Mouse (Mus musculus): ENCODE measurements around the gene Cmpk1. TPM values are rescaled to one million over a fixed set of nuclear protein-coding genes. Genes with fewer than 3 reads are reported as not detected.

The Cmpk1 gene
- polyA plus RNA-seq, 1 experiment from 2014 or later = 199 TPM

- no peak for ATAC-seq (ENCODE audit: low read depth)
- 1% methylated on average over 35 of the region's 35 CpGs for WGBS
- Histone ChIP-seq H3K4me1 (replicated peaks) (peaks cover 27% of the 10 kb centered on the region), H3K27me3 (peaks cover 98% of the 10 kb centered on the region), H3K4me3 (no peak overlapping the region), H3K36me3 (no peaks in the 10 kb centered on the region), H3K27ac (replicated peaks) (no peak overlapping the region), H3K4me2 (no peak overlapping the region), H3K9ac (no peak overlapping the region), H3K9me3 (no peaks in the 10 kb centered on the region; the same call in 1 of the 2 replicates)
These were observed 74.1 kb downstream of the Cmpk1 start for GRCm38 (mm10) chr4:114912705-114913593.

DNA sequence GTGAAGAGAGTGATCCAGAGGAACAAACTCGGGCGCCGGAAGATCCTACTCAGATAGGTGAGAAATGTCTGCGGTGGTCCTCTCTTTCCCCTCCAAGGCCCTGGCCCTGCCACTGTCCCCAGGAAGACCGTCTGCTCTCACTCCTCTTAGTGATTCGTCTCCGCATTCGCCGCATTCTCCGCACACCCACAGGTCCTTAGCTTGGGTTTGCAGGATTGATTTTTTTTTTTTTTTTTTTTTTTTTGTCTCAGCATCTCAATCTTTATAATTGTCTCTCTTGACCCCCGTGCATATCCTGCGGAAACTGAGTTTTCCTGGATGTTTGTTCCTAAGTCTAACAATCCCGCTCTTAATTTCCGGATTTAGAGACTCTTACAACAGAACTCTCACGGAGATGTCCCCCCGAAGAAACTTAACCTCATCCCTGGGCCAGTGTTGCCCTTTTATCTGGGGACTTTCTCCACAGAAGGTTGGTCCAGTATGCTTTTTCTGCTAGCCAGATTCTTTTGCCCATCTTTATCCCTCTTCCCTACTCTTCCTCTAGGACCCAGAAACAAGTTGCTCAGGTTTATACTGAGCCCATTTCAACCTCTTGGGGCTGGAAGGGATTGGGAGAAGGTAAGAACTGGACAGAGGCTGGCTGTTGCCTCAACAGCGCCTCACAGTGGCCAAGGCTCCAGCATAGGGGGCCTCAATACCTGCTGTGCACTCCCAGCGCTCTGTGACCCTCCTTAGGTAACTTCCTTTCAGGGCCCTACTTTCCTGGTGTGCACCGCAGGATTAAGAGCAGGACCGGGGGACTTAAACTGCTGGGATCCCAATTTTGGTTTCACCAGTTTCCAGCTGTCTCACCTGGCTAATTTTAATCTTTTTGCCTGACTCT lies 77.2 kb downstream of the Cmpk1 start:
- Histone ChIP-seq H3K27me3 (peaks cover 100% of the 10 kb centered on the region), H3K9me3 (no peaks in the 10 kb centered on the region; the same call in 1 of the 2 replicates), H3K27ac (replicated peaks) (no peak overlapping the region), H3K4me3 (peak overlapping the region; percentile 42), H3K4me1 (replicated peaks) (peaks cover 36% of the 10 kb centered on the region), H3K36me3 (no peaks in the 10 kb centered on the region), H3K4me2 (peak overlapping the region; percentile 61), H3K9ac (0 out of 2 replicates have a peak overlapping the region, but pooled peaks have one; percentile 39)
- ATAC-seq (ENCODE audit: low read depth) = no peak
- WGBS = 2% methylated on average over 20 of the region's 20 CpGs

Other genes with a start within 250 kb of the Cmpk1 start
- gene Gm12830, start 165.5 kb downstream of the Cmpk1 start, polyA plus RNA-seq (2015; fragmentation: Nextera tagmentation; extraction: Ambion mirVana) = not detected in 2 replicates
- 0.50 and 0.62 TPM in 2 replicates for gene Foxd2, start 78.4 kb downstream of the Cmpk1 start, polyA plus RNA-seq (2015; fragmentation: Nextera tagmentation; extraction: Ambion mirVana)
- not detected in 2 replicates for gene Foxe3, start 61.2 kb downstream of the Cmpk1 start, polyA plus RNA-seq (2015; fragmentation: Nextera tagmentation; extraction: Ambion mirVana)
- gene Stil, start 12.9 kb upstream of the Cmpk1 start, polyA plus RNA-seq (2015; fragmentation: Nextera tagmentation; extraction: Ambion mirVana) = 1.9 and 3.0 TPM in 2 replicates
- gene Tal1, start 69.2 kb upstream of the Cmpk1 start, polyA plus RNA-seq (2015; fragmentation: Nextera tagmentation; extraction: Ambion mirVana) = 1.9 and 2.0 TPM in 2 replicates
- gene Pdzk1ip1, start 101.5 kb upstream of the Cmpk1 start, polyA plus RNA-seq (2015; fragmentation: Nextera tagmentation; extraction: Ambion mirVana) = 5.7 and 5.8 TPM in 2 replicates
- 5.5 and 7.1 TPM in 2 replicates for gene Cyp4x1, start 147.0 kb upstream of the Cmpk1 start, polyA plus RNA-seq (2015; fragmentation: Nextera tagmentation; extraction: Ambion mirVana)